Mouse (Mus musculus): ENCODE measurements around the gene Mut. TPM values are rescaled to one million over a fixed set of nuclear protein-coding genes. Genes with fewer than 3 reads are reported as not detected.

Gene Mut
- total RNA-seq (2021): 10 to 100 TPM; 67.0 to 84.2 TPM
- long read RNA-seq, experiment 1, transcript Mut-201 (13 exons, 3,674 nt): major isoform, 79 of 98 reads
- long read RNA-seq, experiment 1, partial matches to known transcripts: 6 of 98 reads
- long read RNA-seq, experiment 1, other reads (novel, unspliced or antisense): 13 of 98 reads
- long read RNA-seq, experiment 2, transcript Mut-201 (13 exons, 3,674 nt): major isoform, 67 of 83 reads
- long read RNA-seq, experiment 2, partial matches to known transcripts: 7 of 83 reads
- long read RNA-seq, experiment 2, other reads (novel, unspliced or antisense): 9 of 83 reads

DNA sequence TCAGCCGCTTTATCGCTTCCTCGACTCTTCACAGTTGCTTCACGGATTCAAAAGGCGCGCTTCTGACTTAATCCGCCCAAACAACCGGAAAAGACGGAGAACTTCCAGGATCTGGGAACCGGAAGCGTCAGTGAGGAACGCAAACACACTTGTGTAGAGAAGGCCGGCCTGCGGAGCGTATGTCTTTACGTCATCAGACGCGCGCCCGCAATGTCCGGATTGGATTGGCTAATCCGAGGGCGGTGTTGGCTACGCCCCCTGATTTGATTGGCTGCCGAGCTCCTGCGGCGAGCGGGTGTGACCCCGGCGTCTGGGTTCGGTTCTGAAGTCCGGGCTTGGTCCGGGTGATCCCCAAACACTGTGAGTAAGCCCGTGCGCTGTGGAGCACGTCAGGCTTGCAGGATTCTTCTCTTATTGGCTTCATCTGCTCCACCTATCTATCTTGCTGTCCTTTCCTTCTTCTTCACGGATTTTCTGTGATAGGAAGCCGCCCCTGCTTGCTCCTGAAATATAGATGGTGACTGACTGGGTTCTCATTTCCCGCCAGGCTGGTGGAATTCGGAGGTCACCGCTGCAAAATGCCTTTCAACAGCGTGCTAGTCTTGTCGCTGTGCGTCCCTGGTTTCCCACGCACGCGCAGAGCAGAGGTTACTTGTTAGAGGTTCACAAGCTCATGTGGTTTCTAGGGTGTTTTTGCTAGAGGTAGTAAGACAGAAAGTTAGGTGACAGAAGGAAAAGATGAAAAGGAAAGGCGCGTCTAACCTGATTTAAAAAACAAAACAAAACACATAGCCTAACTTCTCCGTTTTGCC lies at the start of gene Mut, which contains the start of gene Cenpq:
Mut (plus strand) TSS at position 266 of the 812 bp plus-strand sequence.
Cenpq (minus strand) TSS at position 628 of the 812 bp plus-strand sequence.
- DNase-seq (ENCODE audit: low spot score): peak; percentile 99

DNA sequence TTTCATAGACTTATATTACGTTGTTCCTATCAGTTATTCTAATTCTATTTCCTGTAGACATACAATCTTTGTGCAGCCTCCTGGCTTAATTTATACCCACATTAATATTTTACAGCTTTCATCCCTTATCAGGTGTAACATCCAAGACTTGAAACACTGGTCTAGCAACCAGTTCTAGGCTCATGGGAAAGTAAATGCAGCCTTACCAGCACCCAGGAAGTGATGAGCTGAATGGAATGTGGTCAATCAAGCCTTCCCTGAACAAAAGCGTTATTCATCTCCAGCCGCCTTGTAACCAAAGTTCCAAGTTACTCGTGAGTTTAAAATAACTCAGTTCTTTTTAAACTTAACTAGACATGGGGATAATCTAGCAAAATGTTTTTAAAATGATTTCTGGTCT lies 49.3 kb upstream of the Mut start:
- DNase-seq (ENCODE audit: low spot score): no peak

DNA sequence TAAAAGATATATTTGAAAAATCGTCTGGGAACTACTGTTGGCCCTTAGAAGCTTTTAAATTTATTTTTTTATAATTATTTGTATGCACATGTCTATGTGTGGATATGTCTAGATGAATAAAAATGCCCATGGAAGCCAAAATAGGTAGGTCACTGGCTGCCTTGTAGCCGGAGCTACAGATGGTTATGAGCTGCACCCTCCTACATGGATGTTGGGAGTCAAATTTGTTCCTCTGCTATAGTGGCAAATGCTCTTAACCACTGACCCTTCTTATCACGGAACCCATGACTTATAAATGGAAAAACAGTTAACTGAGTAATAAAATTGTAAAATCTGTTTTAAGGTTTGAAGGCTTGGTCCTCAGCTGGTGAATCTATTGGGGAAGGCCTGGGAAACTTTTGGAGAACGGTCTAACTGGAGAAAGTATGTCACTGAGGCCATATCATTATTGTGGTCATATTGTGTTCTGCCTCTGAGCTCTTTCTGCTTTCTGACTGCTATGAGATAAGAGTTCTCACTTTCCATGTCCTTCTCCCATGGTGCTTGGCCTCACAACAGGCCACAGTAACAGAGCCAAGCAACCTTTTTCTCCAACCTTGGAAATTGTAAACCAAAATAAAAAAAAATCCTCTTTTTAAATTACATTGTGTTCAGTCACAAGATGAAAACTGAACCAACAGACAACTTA lies 46.5 kb upstream of the Mut start:
- no peak for DNase-seq (ENCODE audit: low spot score)

DNA sequence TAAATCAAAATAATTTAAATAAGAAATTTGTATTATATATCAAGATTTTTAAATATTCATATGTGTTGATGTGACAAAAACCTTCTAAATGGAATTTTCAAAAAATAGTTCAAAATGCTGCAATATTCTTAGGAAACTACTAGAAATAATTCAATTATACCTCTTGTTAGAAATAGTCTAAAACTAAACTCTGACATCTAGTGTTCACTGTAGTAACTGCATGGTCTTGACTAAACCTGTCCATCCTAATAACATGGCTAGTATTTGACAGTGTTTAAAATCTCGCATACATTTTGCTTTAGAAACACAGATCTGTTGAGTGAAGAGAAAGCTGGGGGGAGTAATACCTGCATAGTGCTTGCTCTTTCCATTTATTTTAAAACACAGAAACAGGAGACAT lies 37.6 kb upstream of the Mut start:
- no peak for DNase-seq (ENCODE audit: low spot score)

DNA sequence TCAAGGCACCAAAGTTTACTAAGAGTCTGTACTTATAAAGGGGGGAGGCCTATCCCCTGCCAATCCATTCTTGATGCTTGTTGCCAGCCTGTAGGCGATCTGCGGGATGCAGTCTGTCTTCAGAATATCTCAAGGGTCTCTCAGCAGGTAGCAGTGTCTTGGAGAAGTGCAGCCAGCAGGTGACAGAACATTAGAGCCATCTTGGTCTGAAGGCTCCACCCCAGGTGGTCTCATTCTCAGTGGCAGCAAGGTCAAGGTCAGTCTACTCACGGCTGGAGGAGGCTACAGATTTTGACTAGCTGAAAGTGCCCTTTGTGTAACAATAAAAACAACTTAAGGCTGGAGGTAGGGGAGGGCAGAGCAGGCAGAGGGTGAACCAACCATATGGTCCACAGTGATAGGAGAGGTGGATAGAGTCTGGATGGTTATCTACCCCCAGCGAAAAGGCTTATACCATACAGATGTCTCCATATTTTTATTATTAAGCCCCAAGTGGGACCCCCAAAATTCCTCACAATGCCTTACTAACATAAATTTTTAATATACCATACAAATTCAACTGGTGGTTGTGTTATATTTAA lies 34.6 kb upstream of the Mut start:
- DNase-seq (ENCODE audit: low spot score): no peak

DNA sequence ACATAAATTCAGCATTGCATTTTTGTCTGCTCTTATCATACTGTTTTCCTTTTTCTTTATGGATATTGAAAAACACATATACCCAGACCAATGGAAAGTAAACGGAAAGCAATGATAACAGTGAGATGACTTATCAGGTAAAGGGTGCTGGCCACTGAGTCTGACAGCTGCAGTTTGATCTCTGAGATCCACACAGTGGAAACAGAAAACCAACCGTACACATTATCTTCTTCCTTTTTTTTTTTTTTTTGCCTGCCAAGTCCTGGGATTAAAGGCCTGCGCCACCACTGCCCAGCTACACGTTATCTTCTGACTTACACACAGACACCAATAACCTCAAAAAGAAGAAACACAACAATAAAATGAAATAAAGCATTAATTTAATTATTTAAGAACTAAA lies 31.1 kb upstream of the Mut start:
- DNase-seq (ENCODE audit: low spot score): no peak

DNA sequence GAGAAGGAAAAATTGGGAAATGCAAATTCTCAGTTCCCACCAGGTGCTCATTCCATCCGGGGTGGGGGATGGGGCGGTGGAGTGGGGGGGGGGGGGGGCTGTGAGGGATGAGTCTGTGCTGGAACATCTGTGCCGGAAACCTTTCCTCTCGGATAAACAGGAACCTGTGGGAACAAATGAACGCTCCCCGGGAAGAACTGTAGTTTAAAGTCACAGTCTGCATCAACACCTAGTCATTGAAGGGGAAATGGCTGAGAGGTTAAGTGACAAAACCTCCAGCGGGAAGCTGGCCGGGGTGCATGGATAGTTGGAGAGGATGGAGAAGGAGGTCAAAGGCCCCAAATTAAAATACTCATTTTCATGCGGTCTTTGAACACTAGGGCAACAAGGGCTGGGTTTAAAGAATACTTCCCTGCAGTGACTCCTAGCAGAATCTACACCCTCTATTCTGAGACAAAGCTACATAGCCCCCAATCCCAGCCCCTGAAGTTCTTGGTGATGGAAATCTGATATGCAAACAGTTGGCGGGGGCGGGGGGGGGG lies 30.4 kb upstream of the Mut start:
- DNase-seq (ENCODE audit: low spot score): no peak

DNA sequence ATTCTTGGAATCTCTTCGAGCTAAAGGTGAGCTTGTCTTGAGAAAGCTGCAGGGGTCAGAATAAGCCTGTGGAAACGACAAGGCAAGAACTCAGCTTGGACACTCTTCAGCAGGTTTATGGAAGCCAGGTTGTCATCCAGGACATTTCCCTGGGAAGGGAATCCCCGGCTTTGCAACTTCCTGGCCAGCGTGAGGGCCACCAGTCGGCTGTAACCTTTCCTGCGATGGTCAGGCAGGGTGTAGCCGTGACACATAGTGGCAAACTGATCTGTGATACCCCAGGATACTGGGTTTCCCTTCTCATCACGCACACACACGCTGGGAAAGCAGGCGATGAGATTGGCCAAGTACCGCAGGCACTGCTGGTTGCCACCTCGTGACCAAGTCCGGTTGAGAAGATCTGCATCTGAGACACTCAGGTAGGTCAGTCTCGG lies 29.7 kb upstream of the Mut start:
- no peak for DNase-seq (ENCODE audit: low spot score)

DNA sequence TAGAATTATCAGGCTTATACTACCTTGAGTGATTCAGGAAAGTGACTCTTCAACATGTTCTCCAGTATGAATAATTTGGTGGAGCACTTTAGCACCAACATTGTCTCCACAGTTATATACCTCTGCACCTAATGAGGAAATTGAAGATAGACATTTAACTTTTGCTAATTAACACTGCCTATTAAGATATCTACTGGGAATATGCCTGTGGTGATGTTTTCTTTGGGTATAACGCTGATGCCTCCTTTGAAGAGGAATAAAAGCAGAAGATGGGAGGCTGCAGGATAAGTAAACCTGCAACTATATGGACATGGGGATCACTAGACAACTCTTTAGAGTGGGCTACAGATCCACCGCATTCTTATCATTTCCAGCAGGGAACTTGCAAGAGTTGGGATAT lies 20.2 kb upstream of the Mut start, which contains the start of gene Glyatl3:
Glyatl3 (minus strand) TSS at position 101 of the 400 bp plus-strand sequence.
- DNase-seq (ENCODE audit: low spot score): no peak

DNA sequence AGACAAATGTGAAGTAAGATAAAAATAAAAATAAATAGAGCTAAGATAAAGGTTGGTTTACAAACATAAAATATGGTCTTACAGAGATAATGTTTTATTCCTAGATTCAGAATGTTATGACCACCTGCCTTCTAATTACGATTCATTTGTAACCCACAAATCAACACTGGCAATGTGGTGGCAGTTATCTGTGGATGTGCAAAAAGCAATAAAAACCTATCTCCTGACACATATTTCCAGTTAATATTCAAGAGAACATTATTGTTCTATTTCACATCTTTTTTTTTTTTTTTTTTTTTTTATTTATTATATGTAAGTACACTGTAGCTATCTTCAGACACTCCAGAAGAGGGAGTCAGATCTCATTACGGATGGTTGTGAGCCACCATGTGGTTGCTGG lies 19.0 kb upstream of the Mut start:
- no peak for DNase-seq (ENCODE audit: low spot score)

DNA sequence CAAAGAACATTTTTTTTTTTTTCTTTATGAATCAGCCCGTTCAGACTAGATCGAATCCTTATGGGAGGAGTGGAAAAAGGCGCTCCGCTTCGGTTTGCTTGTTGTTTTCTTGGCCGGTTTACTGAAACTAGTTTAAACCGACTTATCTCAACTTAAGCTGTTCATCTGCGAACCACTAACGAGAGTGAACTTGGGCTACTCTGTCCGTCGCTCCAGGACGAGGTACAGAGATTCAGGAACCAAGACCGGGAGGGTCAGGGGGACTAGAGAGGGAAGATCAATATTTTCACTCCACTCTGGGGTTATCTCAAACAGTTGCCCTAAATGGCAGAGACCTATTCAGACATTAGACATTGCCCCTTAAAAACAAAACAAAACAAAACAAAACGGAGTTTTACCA lies 500 bp upstream of the Mut start:
- no peak for DNase-seq (ENCODE audit: low spot score)

DNA sequence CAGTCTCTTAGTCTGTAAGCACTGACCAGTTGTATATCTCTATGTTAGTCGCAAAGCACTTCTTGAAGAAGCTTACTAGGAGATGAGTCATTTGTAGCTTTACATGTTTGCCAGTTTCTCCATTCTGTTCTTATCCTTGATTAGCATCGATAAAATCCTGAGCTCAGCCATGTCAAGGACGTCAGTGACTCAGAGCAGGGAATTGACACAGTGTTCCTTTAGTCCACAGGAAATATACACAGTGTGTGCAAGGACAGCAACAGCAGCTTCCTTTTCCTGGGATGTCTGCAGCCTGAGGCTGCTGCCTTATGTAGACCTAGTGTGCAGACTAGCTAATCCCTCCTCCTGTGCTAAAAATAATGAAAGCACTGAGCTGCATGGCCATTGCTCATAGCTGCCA lies 14.0 kb downstream of the Mut start:
- DNase-seq (ENCODE audit: low spot score): no peak

DNA sequence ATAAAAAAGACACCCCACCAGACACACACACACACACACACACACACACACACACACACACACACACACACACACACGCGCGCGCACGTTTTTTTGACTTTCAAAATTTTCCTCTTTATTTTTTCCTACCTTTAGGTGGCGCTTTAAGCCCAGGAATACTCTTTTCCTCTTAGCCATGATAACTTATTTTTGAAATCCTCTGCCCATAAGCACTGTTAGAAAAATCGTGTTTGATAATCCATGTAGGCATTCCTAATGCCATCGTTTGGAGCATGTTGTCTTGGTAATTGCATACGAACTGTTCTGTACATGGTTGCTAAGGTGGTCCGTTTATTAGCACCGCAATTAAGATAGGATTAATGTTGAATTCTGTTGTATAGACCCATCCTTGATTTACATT lies 43.4 kb downstream of the Mut start:
- DNase-seq (ENCODE audit: low spot score): no peak

DNA sequence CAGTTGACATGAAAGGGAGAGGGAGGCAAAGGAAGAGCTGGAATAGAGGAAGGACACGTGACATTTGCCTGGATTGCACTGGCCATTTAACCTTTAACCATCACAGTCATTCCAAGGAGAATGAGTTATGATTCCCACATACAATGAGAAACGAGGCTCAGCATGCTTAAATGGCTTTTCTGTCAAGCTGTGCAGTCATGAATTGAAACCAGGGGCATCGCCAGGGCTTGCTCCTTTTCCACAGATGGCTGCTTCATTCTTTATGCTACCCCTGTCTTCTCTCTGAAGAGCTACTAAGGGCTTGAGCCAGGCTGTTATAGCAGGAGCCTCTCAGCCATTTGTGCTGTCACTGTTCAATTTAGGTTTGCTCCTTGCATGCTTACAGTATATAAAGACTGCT lies 57.6 kb downstream of the Mut start:
- DNase-seq (ENCODE audit: low spot score): no peak

Other genes starting within 250 kb of the Mut start
- gene Esp1, start 207.6 kb upstream of the Mut start, total RNA-seq (2021): not detected
- not detected for gene Crisp2, start 127.7 kb upstream of the Mut start, total RNA-seq (2021)
- not detected for gene Rhag, start 123.6 kb upstream of the Mut start, total RNA-seq (2021)
- gene 9130008F23Rik, start 54.1 kb upstream of the Mut start, total RNA-seq (2021): under 1 TPM; 0.21 TPM
- not detected for gene Glyatl3, start 20.3 kb upstream of the Mut start, total RNA-seq (2021)
- gene Cenpq, start 362 bp downstream of the Mut start, total RNA-seq (2021): 1 to 10 TPM; 3.6 TPM